Mouse (Mus musculus): Measurements from ENCODE around the gene Rbsn. TPM values are rescaled to one million over a fixed set of nuclear protein-coding genes. Genes with fewer than 3 reads are reported as not detected.

Rbsn gene
- total RNA-seq, 2 experiments from 2014 or later: 39.7 to 43.3 TPM

GRCm38 (mm10) chr6:92199414-92199813, 15.3 kb downstream of the Rbsn start:
- intact Hi-C loops (cut with DNase I): no loop called here
- no peak for DNase-seq (ENCODE audit: low spot score in 2 of 2)

DNA sequence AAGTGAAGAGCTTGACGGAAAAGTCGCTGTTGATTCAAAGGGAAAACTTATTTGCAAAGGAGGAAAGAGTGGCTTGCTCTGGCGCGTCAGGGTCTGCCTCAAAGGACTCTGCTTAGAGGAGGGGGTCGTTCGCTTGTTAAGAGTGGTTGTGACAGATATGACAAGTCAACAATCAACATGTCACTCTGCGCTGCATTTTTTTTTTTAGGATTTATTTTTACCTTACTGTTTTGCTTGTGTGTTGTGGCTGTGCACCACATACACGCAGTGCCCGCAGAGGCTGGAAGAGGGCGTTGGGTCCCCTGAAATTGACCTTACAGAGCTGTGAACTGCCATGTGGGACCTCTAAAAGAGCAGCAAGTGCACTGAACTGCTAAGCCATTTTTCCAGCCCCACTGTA, 30.5 kb downstream of the Rbsn start:
- intact Hi-C loops (cut with DNase I): loop anchor here (5.0 kb wide), 1 partner anchor 92 kb away; the partner anchor contains the start of gene Nr2c2
- peak in 1 of 2 experiments; percentile 22 for DNase-seq (ENCODE audit: low spot score in 2 of 2)

- DNase-seq (ENCODE audit: low spot score in 2 of 2): peak; percentile 79 to 80
- intact Hi-C loops (cut with DNase I): loop anchor here (5.0 kb wide), 1 partner anchor 91 kb away; the partner anchor contains the start of gene Nr2c2
Measured at GRCm38 (mm10) chr6:92183621-92184131, 31.0 kb downstream of the Rbsn start, which contains the start of gene Mrps25. Gene Mrps25 (minus strand): TSS chr6:92184033.

GRCm38 (mm10) chr6:92176450-92176849, 38.3 kb downstream of the Rbsn start:
- intact Hi-C loops (cut with DNase I): no loop called here
- DNase-seq (ENCODE audit: low spot score in 2 of 2): no peak

DNA sequence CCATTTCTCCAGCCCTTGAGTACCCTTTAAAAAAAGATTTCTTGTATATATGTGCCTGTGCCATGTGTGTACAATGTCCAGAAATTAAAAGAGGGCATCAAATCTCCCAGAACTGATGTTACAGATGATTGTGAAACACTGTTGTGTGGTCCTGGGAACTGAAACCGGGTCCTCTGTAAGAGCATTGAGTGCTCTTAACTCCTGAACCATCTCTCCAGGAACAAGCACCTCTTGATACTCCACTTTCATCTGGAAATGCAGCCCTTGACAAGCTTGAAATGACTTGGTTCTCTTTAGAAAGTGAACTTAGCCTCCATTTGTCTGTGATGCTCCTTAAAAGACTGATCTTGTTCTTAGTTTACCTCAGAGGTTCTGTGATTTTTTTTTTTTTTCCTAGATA, 52.0 kb downstream of the Rbsn start:
- no peak for DNase-seq (ENCODE audit: low spot score in 2 of 2)
- intact Hi-C loops (cut with DNase I): no loop called here

GRCm38 (mm10) chr6:92158801-92159200, 55.9 kb downstream of the Rbsn start:
- no peak for DNase-seq (ENCODE audit: low spot score in 2 of 2)
- intact Hi-C loops (cut with DNase I): no loop called here

DNA sequence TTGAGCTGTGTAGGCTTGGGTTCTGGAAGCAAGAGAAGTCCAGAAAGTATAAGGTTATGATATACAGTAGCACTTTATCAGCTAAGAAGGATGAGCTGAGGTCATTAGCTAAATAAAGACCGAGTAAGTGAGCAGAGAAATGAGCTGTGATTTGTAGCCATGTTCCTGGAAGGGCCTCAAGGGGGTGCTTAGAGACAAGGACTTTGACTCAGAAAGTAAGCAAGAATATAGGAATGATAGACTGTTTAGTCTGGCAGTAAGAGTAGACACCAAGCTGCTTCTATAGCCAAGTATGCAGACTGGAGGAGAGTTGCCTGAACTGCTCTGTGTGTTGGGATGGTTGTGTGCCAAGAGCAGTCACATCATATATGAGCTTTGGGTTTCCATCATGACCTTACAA, 61.0 kb downstream of the Rbsn start:
- intact Hi-C loops (cut with DNase I): no loop called here
- DNase-seq (ENCODE audit: low spot score in 2 of 2): no peak

- intact Hi-C loops (cut with DNase I): no loop called here
- no peak for DNase-seq (ENCODE audit: low spot score in 2 of 2)
Measured at GRCm38 (mm10) chr6:92145881-92146280, 68.8 kb downstream of the Rbsn start.

Other genes starting within 250 kb of the Rbsn start
- gene Fgd5, start 236.0 kb downstream of the Rbsn start, total RNA-seq (2021): 1 to 10 TPM; 5.2 TPM
- gene Nr2c2, start 123.5 kb downstream of the Rbsn start, total RNA-seq (2021): 10 to 100 TPM; 93.2 to 97.8 TPM
- gene Mrps25, start 30.9 kb downstream of the Rbsn start, total RNA-seq (2021): 10 to 100 TPM; 49.2 to 54.5 TPM
- 1 to 10 TPM; 3.3 to 8.9 TPM for gene Trh, start 29.7 kb upstream of the Rbsn start, total RNA-seq (2021)